Mouse (Mus musculus) monocyte, adult 2 months (primary cell): ENCODE data around the gene Gm48552.

ENCODE experiments used
- DNase-seq, 2 experiments: peaks; one replicate each; pipeline ENCODE4 v3.0.0; 2022; ENCODE audit warnings: low spot score in 2 of 2, low read depth in 1 of 2

Gene Gm48552

DNA sequence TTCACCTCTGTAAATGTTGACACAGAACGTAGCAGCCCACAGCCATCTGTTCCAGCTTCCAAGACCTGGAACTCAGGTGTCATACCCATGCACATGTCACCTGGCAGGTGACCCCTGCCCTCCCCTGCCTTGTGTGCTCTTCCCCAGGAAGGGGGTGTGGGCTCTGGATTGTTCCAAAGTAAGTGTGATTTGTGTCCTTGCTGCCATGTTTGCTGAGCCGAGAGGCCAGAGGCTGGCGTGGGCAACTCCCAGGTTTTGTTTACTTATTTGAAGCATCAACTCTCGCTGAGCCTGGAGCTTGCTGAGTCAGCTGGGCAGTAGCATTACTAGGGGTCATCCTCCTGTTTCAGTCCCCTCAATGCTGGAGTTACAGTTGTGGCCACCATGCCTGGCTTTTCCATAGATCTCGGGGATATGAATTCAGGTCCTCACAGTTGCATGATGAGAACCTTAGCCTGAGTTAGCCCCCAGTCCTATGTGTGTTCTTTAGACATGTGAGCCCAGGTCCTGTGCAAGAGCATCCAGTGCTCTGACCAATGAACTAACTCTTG lies at the start of gene Gm48552:
Gene Gm48552 (plus strand): TSS at position 501 of the 551 bp plus-strand sequence.
- DNase-seq: no peak

DNA sequence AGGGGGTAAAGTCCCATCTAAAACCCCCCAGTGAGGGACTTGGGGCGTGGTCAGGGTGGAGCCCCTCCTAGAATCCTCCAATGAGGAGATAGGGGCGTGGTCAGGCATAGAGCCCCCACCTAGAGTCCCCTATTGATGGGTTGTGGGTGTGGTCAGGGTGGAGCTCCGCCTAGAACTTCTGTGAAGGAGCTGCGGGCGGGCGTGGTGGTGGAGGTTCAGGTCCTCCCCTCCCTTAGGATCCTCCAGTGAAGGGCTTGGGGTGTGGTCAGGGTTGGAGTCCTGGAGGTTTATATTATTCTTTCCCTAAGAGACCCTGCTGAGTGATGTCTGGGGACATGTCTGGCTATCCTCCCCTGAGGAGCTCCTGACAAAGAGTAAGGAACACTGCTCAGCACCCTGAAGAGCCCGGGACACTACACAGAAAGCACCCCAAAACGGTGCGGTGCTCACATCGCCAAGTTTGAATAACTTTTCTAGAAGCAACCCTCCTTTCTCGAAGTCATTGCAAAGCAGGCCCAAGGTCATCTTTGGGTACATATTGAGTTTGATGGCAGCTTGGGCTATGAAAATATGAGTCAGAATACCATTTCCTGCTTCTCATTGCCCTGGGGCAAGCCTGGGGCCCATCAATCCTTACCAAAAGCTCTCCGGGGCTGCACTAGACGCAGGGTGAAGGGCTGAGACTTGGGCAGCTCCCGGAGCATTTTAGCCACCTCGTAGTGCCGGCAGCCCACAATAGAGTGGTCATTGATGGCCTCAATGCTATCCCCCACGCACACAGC lies 48.1 kb upstream of the Gm48552 start:
- no peak for DNase-seq

DNA sequence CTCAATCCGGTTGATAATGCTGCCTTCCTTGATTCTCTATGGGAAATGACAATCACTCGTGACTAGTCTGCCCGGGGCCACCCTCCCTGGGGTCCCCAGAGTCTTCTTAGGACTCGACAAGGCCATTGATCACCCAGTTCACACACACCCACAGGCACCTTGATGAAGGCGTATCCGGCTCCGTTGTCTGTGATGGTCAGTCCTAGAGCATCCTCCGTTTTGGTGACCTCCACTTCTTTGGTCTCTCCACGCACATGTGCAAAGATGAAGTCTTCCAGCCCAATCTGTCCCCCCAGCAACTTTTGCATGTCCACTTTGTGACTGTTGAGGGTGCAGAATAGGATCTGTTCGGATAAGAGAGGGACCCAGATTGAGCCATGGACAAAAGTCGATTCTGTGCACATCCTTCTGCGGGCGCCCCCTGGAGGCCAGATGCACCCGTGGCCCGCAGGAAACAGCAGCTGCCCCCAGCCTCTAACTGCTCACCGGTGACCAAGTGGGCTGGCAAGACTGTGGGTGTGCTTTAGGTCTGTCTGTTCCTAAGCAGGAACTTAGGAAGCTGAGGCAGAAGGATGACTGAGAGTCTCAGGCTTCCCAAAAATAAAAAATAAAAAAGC lies 47.4 kb upstream of the Gm48552 start:
- peak in 1 of 2 experiments; percentile 58 for DNase-seq

DNA sequence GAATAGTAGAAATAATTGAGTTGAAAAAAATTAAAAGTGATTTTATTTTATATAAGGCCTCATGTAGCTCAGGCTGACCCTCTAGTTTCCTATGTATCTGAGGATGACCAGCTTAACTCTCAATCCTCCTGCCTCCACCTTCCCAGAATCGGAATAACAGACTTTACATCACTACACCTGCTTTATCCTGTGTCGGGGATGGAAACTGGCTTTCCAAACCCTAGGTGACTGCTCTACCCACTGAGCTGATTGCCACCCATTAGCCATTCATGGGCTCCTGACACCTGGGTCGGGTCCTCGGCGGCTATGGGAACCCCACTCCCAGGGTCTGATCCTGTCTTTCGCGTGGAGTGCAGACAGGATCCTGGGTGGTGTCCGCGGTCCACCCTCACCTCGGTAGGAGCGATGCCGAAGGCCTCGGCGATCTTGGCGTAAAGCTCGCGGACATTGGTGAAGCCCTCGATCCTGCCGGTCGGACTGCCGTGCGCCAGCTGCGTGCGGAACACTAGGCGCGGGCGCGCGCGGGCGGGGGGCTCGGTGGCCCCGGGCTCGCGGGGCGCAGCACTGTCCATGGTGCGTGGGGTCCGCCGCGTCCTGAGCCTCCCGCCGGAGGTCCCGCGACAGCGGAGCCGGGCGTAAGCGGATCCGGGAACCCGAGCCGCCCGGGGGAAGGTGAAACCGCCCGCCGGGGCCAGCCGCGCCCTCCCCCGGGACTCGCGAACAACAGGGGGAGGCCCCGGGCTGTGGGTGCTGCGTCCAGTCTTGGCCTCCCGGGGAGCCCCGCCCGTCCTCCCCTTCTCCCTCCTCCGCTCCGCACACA lies 45.9 kb upstream of the Gm48552 start, which contains the start of gene Gipc3:
Gene Gipc3 (minus strand): TSS at position 581 of the 820 bp plus-strand sequence.
- no peak for DNase-seq

DNA sequence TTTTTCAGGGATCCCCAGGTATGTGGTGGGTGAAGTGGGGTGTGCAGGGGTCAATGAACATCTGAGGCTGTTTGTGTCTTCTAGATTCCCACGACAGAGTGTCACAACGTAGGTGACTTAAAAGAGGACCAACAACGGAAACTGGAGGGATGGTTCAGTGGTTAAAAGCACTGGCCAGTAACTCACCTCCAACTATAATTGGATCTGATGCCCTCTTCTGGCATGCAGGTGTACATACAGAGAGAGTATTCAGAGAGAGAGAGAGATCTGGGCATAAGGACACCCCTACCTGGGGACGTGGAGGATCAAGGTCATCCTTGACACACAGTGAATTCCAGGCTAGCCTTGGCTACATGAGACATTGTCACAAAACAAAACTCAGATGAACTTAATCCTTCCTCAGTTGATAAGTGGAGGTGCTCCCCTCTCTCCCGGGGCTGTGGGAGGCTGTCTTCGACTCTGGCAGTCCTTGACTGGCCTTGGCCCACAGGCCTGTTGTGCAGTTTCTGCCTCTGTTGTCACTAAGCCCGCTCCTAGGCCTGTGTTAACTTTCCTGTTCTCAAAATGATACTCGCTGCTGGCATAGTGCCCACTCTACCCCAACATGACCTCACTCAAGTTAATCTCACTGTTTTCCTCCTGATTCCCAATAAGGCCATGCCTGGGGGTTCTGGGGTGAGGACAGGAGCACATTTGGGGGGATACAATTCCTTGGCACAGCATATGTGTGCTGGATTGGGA lies 44.2 kb upstream of the Gm48552 start:
- DNase-seq: no peak

DNA sequence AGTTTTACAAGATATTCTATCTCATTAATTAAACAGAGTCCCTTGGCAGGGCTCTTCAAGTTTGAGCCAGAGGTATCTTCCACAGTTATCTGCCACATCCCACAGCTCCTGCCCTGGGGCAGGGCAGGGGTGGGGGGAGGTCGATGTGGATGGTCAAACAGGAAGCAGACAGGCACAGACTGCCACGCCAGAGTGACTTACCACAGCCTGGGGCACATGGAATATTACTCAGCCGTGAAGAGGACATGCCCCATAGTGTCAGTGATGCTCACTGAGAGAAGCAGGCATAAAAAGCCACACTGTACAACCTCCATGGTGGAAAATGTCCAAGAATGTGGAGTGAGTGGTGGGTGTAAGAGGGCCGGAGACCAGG lies 43.7 kb upstream of the Gm48552 start:
- DNase-seq: no peak

DNA sequence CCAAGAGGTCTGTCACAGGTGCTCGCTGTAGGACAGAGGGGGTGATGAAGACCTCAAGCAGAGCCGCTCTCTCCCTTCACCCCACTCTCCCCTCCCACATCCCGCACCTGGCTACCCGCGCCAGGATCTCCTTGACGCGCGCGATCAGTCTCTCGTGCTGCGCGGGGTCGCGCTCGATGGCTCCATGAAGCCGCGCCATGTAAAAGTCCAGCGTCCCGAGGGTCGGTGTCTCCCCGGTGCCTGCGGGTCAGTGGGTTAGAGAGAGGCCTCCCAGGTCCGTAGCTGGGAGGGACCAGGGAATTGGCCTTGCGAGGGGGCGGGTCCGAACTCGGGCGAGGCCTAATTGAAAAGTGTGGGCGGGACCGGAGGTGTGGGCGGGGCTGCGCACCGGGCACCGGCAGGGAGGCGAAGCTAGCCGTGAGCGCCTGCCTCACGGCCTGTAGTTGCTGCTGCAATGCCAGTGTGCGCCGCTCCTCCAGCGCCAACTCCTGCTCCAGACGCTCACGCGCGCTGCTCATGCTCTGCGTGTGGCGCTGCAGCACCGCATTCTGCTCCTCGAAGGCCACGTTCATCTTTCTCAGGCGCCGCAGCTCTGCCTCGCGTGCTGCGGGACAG lies 42.2 kb upstream of the Gm48552 start:
- no peak for DNase-seq

DNA sequence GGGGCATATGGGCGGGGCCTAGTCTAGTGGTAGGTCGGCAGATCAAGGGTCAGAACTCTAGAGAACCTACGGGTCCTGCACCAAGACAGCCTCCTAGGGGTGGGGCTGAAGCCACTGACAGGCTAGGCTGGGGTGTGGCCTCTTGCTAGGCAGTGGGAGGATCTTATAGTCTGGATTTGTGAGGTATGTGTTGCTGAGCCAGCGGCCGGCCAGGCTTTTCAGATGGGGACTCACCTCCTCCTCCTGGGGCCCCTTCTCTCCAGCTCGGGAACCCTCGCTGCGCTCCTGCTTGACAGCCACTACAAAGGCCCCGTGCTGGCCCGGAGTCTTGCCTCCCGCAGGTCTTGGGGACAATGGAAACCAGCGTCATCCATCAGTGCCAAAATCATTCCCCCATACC lies 39.7 kb upstream of the Gm48552 start:
- no peak for DNase-seq

DNA sequence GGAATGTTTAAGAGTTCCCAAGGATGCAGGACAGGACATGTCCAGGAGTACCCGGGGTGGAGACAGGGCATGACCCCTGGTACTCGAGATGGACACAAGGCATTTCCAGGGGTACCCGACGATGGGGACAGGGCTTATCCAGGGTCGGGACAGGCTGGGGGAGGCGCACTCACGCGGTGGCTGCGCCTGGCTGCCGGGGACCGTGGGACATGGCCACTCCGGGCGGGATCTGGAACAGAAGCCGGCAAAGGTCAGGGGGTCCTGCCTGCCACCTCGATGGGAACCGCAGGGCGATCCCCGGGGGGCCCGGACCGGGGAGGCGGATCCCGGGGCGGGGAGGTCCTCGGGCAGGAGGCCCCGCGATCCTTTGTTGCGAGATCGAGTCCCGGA lies 38.8 kb upstream of the Gm48552 start:
- no peak for DNase-seq

DNA sequence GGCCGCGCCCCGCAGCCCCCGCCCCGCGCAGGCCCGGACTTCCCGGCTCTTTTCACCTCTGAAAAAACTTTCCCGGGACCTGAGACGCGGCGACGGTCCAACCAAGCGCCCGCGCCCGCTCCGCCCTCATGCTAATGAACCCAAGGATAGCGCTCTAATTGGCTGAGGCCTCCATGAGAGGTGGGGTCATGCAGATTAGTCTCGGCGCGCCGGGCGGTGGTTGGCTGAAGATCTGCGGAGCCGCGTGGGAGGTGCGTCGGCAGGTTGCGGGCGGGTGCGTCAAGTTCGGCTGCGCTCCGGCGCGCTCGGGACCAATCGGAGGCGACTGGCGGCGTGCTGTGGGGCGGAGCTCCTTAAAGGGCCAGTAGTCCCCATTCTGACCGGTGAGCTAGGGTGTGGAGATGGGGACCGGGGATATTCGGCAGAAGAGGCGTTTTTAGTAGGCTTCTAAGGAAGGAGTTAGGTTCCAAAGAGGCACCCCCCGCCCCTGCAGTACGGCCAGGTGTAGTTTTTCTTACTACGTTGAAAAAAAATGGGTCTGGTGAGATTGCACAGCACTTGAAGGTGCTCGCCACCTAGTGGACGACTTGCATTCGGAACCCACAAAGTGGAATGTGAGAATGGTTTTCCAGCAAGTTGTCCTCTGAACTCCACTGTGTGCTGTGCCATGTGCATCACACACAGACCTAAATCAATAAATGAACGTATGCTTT lies 38.3 kb upstream of the Gm48552 start, which contains the start of gene Hmg20b:
Gene Hmg20b (minus strand): TSS at position 130 of the 713 bp plus-strand sequence.
- DNase-seq: peak; percentile 97 to 98

DNA sequence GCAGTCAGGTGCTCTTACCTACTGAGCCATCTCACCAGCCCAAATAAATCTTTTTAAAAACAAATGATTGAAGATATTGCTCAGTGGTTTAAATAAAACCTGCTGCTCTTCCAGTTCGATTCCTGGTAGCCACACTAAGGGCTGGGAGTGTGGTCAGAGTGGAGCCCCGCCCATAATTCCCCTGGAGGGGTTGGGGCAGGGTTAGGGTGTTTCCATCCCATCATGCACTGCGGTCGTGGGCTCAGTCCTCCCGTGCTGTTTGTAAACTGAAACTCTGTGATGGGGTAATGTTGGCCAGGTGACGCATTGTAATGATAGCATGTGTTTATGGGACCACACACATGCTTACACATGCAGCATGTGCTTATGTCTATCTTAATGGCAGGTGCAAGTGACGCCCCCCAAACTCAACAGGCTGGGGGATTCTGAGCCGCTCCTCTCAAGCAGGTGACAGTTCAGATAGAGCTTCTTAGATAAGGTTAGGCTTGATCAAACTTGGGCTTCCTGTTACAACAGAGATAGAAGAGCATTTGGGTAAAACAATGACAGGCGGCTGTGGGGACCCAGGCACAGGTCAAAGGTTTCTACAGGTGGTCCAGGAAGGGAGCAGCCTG lies 37.0 kb upstream of the Gm48552 start:
- no peak for DNase-seq

DNA sequence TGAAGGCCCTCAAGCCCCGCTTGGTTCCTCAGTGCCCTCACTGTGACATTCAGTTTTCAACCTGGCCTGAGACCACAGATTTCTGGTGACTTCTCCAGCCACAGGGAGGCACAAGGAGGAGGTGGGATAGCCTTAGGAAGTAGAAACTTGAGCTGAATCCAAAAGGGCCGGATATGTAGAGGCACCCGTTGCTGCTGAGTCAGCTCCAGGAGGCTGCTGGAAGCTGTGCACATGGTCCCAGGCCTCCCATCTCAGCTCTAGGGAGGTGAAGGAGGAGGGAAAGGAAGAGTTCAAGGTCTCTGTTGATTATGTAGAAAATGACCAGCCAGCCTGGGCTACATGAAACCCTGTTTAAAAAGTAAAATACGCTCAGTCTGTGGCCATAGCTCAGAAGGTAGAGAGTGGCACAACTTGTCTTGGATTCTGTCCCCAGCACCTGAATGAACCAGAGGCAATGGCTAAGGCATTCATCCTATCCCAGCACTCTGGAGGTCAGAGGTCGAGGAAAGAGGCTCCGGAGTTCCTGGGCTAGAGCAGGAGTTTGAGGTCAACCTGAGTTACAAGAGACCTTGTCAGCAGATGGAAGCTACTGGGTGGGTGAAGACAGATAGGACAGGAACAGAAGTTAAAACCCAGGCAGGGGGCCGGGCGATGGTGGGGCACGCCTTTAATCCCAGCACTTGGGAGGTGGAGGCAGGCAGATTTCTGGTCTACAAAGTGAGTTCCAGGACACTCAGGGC lies 33.9 kb upstream of the Gm48552 start:
- DNase-seq: no peak

DNA sequence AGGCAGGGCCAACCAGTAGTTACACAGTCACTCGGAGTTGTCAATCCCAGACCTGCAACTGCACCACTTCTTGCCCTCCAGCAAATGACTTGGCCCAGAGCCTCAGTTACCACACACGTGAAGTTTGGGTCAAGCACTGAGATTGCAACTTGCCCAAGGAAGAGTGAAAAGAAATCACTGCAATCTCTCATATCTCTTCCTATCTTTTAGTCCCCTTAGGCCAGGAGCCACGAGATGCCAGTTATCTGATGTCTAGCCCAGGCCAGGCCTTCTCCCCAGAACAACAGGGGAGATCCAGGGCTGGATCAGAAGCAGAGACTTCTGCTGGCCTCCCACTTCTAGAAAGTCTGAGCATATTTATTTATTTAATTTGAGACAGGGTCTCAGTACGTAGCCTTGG lies 33.3 kb upstream of the Gm48552 start:
- DNase-seq: no peak

DNA sequence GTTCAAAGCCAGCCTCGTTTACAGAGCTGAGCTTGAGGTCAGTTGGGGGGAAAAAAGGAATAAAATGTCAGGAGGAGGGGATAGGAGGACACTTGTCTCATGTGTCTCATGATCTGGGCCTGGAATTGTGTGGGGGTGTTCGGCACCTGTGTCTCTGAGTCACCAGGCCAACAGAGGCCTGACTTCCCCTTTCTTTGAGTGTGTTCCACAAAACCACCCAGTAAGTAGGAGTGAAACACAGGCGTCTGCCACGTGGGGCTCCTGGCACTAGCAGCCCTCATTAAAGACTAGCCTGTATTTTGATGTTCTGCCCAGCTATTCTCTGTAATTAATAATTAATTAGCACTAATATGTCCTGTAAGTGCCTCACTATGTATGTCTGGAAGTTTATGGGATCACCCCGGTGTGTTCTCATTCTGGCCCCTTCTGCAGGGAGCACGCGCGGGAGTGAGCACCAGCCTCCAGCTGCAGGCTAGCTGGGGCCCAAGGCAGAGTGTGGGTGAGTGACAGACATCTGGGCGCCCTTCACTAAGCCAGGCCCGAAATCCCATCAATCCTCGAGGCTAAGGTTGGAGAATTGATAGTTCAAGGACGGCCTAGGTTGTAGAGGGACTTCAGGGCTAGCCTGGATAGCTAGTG lies 32.3 kb upstream of the Gm48552 start:
- DNase-seq: peak; percentile 47 to 60

DNA sequence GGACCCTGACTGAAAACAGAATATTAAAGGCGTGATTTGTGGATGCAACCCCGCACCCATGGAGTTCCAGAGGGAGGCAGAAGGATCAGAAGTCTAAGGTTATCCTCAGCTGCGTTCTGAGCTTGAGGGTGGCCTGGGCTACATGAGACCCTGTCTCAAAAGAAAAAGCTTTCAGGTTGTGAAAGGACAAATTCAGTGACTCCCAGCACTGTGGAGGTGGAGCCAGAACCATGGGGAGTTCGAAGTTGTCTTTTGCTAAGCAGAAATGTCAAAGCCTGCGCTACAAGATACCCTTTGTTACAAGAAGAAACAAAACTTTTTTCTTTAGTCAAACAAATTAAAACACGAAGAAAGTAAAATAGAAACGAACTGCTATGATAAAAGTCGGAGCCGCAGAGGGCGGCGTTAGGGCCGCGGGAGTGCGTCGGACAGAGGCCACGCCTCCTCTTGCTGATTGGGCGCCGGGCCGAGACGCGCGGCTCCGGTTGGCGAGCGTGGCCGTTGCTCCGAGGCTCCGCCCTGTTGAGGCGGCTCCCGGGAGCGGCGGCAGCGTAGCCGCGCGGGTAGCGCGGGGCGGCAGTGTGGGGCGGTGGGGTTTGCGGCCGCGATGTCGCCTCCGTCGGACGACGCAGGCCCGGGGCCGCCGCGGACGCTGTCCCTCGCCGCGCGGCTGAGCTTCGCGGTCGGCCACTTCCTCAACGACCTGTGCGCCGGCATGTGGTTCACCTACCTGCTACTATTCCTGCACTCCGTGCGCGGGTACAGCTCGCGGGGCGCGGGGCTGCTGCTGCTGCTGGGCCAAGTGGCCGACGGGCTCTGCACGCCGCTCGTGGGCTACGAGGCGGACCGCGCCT lies 31.6 kb upstream of the Gm48552 start, which contains the start of gene Mfsd12:
Gene Mfsd12 (plus strand): TSS at position 501 of the 854 bp plus-strand sequence.
- DNase-seq: peak; percentile 64 to 72

DNA sequence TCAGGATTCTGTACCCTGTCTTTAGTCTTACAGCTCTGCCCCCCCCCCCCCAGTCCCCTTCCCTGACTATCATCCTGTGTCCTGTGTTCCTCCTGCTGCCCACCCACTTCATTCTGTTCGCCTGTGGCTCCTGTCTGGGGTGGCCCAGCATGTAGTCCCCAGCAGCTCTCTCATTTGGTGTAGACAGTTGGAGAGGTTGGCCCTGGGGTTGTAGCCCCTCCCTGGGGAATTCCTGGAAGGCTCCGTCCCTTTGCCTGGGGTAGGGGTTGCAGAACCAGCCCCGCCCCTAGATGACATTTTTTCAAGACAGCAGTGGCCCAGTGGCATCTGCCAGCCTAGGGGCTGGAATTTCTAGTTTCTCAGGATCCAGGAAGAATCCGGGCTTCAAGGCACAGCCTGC lies 30.6 kb upstream of the Gm48552 start:
- no peak for DNase-seq

DNA sequence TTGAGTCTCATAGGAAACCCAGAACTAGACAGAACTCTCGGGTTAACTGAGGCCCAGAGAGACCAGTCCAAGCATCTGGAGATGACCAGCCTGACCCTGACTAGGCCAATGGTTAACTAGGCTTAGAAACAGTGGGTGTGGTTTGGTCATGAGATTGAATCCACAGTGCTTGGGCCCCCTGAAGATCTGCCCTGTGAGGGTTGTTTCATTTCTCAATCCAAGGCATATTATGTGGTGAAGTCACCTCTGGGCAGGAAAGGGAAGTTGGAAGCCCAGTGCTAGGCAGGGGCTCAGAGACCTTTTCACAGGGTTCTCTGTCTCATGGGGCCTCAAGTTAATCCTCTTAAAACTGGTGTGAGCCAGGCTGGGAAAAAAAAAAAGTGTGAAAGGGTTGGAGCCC lies 30.0 kb upstream of the Gm48552 start:
- DNase-seq: peak in 1 of 2 experiments; percentile 48
